Mouse (Mus musculus): ENCODE data around the gene Ahcyl2. TPM values are rescaled to one million over a fixed set of nuclear protein-coding genes. Genes with fewer than 3 reads are reported as not detected.

Gene Ahcyl2
- polyA plus RNA-seq, 1 experiment, result 32.6 TPM

GRCm38 (mm10) chr6:29958669-29959068 lies 190.9 kb downstream of the Ahcyl2 start:
- peak; percentile 19 for DNase-seq (ENCODE audit: low read depth)
- TF ChIP-seq POLR2A (IDR thresholded peaks at IDR 0.05; ENCODE audit: borderline replicate concordance, extremely low read depth, insufficient read depth, insufficient read length, poor library complexity, severe bottlenecking), result no peak
- no peak for TF ChIP-seq CTCF (IDR thresholded peaks at IDR 0.05; ENCODE audit: borderline replicate concordance, extremely low read depth, insufficient read depth, insufficient read length)

GRCm38 (mm10) chr6:29961081-29961480 lies 193.3 kb downstream of the Ahcyl2 start:
- TF ChIP-seq CTCF (IDR thresholded peaks at IDR 0.05; ENCODE audit: borderline replicate concordance, extremely low read depth, insufficient read depth, insufficient read length) (no peak), POLR2A (IDR thresholded peaks at IDR 0.05; ENCODE audit: borderline replicate concordance, extremely low read depth, insufficient read depth, insufficient read length, poor library complexity, severe bottlenecking) (no peak)
- DNase-seq (ENCODE audit: low read depth), result no peak

Other genes starting within 250 kb of the Ahcyl2 start
- gene Irf5, start 241.4 kb upstream of the Ahcyl2 start, polyA plus RNA-seq (2012; rRNA removed), result 1.6 and 1.9 TPM in 2 replicates
- 75.1 and 76.8 TPM in 2 replicates for gene Tnpo3, start 158.1 kb upstream of the Ahcyl2 start, polyA plus RNA-seq (2012; rRNA removed)
- 5.7 and 10.6 TPM in 2 replicates for gene Tspan33, start 73.8 kb upstream of the Ahcyl2 start, polyA plus RNA-seq (2012; rRNA removed)
- gene Smo, start 32.5 kb upstream of the Ahcyl2 start, polyA plus RNA-seq (2012; rRNA removed), result 31.5 and 37.8 TPM in 2 replicates
- gene Strip2, start 149.0 kb downstream of the Ahcyl2 start, polyA plus RNA-seq (2012; rRNA removed), result 2.3 and 3.1 TPM in 2 replicates